Mouse (Mus musculus) gastrocnemius, postnatal 25 days (tissue): Measurements from ENCODE around the gene Ppp1r14a. TPM values are rescaled to one million over a fixed set of nuclear protein-coding genes. Genes with fewer than 3 reads are reported as not detected.
A peak's percentile ranks its signal among the peaks of the same experiment; 100 is the strongest.

Experiments used
- DNase-seq: peaks from one replicate; pipeline ENCODE4 v3.0.0; 2022
- total RNA-seq, 2 experiments: library from RNA; stranded (reverse); gene quantifications; 1 replicate in 1 of 2; 2 replicates in 1 of 2; pipeline ENCODE4 v1.2.3; 2021

Ppp1r14a gene
- total RNA-seq, 2 experiments from 2014 or later: 5.2 to 6.5 TPM

- no peak for DNase-seq
These were observed 9.8 kb upstream of the Ppp1r14a start for GRCm38 (mm10) chr7:29279261-29279660.

- DNase-seq: no peak
These were observed 9.2 kb upstream of the Ppp1r14a start for GRCm38 (mm10) chr7:29279924-29280323.

GRCm38 (mm10) chr7:29280801-29281200, 8.3 kb upstream of the Ppp1r14a start:
- DNase-seq: no peak

- DNase-seq: peak; percentile 24
These were observed 7.7 kb upstream of the Ppp1r14a start, which contains the start of gene Spint2 for GRCm38 (mm10) chr7:29281201-29282073. Spint2 (minus strand) TSS chr7:29281912.

GRCm38 (mm10) chr7:29282074-29282554, 7.0 kb upstream of the Ppp1r14a start:
- DNase-seq: peak; percentile 36

GRCm38 (mm10) chr7:29283876-29284275, 5.2 kb upstream of the Ppp1r14a start:
- DNase-seq: no peak

GRCm38 (mm10) chr7:29284523-29284922, 4.6 kb upstream of the Ppp1r14a start:
- no peak for DNase-seq

GRCm38 (mm10) chr7:29287481-29287880, 1.6 kb upstream of the Ppp1r14a start:
- DNase-seq: no peak

GRCm38 (mm10) chr7:29288079-29288478, 1.0 kb upstream of the Ppp1r14a start:
- DNase-seq: no peak

GRCm38 (mm10) chr7:29289856-29290255, 748 bp downstream of the Ppp1r14a start:
- no peak for DNase-seq

GRCm38 (mm10) chr7:29290691-29291485, 1.8 kb downstream of the Ppp1r14a start:
- peak; percentile 34 for DNase-seq

- DNase-seq: no peak
These were observed 2.7 kb downstream of the Ppp1r14a start for GRCm38 (mm10) chr7:29291616-29292457.

GRCm38 (mm10) chr7:29292458-29293098, 3.5 kb downstream of the Ppp1r14a start:
- DNase-seq: peak; percentile 49

- DNase-seq: peak; percentile 48
These were observed 4.3 kb downstream of the Ppp1r14a start for GRCm38 (mm10) chr7:29293131-29294065.

- no peak for DNase-seq
These were observed 5.1 kb downstream of the Ppp1r14a start for GRCm38 (mm10) chr7:29294111-29294761.

GRCm38 (mm10) chr7:29295861-29296647, 6.9 kb downstream of the Ppp1r14a start:
- no peak for DNase-seq

- peak; percentile 46 for DNase-seq
These were observed 7.9 kb downstream of the Ppp1r14a start for GRCm38 (mm10) chr7:29296998-29297397.

- DNase-seq: peak; percentile 34
These were observed 12.0 kb downstream of the Ppp1r14a start for GRCm38 (mm10) chr7:29301127-29301566.

GRCm38 (mm10) chr7:29302641-29303040, 13.5 kb downstream of the Ppp1r14a start:
- no peak for DNase-seq
